Mouse (Mus musculus): ENCODE results near the gene Armc8.

GRCm38 (mm10) chr9:99560389-99560788 lies 8.3 kb downstream of the Armc8 start:
- TF ChIP-seq GATA1 (IDR thresholded peaks at IDR 0.05; ENCODE audit: low read length) (no peak), TAL1 (IDR thresholded peaks at IDR 0.05; ENCODE audit: low read length) (no peak)

All from erythroblast, embryonic 14.5 days (primary cell).